Mouse (Mus musculus) heart, adult 2 months (tissue): ENCODE data around the gene Trim63. TPM values are rescaled to one million over a fixed set of nuclear protein-coding genes. Genes with fewer than 3 reads are reported as not detected.
"Not testable (repeated sequence)": the region's sequence is repeated elsewhere in the genome, so short reads cannot be mapped to it uniquely, and the experiment has no call there.

Experiments
- DNase-seq, 2 experiments: peaks; one replicate each; pipeline ENCODE4 v3.0.0; 2021
- H3K27ac ChIP-seq: fragments of 200-600 bp; 2 replicates; pipeline ENCODE4 v1.8.1; 2022
- H3K27me3 ChIP-seq: fragments of 200-500 bp; 2 replicates; pipeline ENCODE4 v1.6.1; 2012; ENCODE audit warnings: mild to moderate bottlenecking, low read length, inconsistent platforms, mixed read lengths; ENCODE audit not compliant: control insufficient read depth, insufficient read depth
- H3K36me3 ChIP-seq: fragments of 200-500 bp; 2 replicates; pipeline ENCODE4 v1.6.1; 2012; ENCODE audit warnings: low read length, inconsistent platforms; ENCODE audit not compliant: control insufficient read depth, insufficient read depth
- H3K4me1 ChIP-seq: fragments of 200-500 bp; 2 replicates; pipeline ENCODE4 v1.6.1; 2011; ENCODE audit warnings: low read length; ENCODE audit not compliant: control insufficient read depth, insufficient read depth
- H3K4me3 ChIP-seq: fragments of 200-600 bp; 2 replicates; pipeline ENCODE4 v1.8.1; 2022
- H3K79me2 ChIP-seq: fragments of 200-500 bp; replicated peaks from 2 replicates; pipeline ENCODE4 v1.6.1; 2012; ENCODE audit warnings: mild to moderate bottlenecking, inconsistent platforms, low read length, moderate library complexity, mixed read lengths; ENCODE audit not compliant: control insufficient read depth, insufficient read depth
- H3K9ac ChIP-seq: fragments of 200-500 bp; 2 replicates; pipeline ENCODE4 v1.6.1; 2012; ENCODE audit warnings: low read depth, mild to moderate bottlenecking, control low read depth, inconsistent platforms, low read length, mixed read lengths
- CTCF ChIP-seq: fragments of 200-600 bp; IDR thresholded peaks from 2 replicates; pipeline ENCODE4 v1.8.1; 2022; ENCODE audit warnings: antibody characterized with exemption, mild to moderate bottlenecking, moderate library complexity
- EP300 ChIP-seq: fragments of 200-500 bp; IDR thresholded peaks from 2 replicates; pipeline ENCODE4 v1.6.1; 2011; ENCODE audit warnings: low read depth, low read length, control low read depth; ENCODE audit not compliant: insufficient read depth
- POLR2A ChIP-seq: fragments of 200-500 bp; IDR thresholded peaks from 2 replicates; pipeline ENCODE4 v1.6.1; 2011; ENCODE audit warnings: mild to moderate bottlenecking, low read depth, low read length, control low read depth; ENCODE audit not compliant: insufficient read depth
- WGBS: fragments of 180-500 bp; shearing (Covaris S2); methylation state at CpG from one replicate; pipeline ENCODE4 v1.1.7; 2018; 5-methylcytosine and 5-hydroxymethylcytosine counted together
- intact Hi-C: fragments of 180-260 bp; cut with DNase I; formaldehyde crosslinking; loops from one replicate; pipeline ENCODE4 v1.15.1; 2025
- polyA plus RNA-seq: library from polyadenylated mRNA; depleted of rRNA; stranded (reverse); fragments of >200 nt; gene quantifications from 2 replicates; pipeline ENCODE4 v1.2.3, GENCODE M21; 2012
- total RNA-seq, 2 experiments: library from RNA; stranded (reverse); gene quantifications; 2 replicates each; pipeline ENCODE4 v1.2.3; 2021

Gene Trim63
- total and polyA plus RNA-seq, 3 experiments: 142 to 210 (median 209) TPM

- peak; percentile 57 for TF ChIP-seq CTCF
- no peak for TF ChIP-seq EP300
- no peak for TF ChIP-seq POLR2A
- Histone ChIP-seq H3K79me2 (no peaks in the 10 kb centered on the region), H3K36me3 (peaks cover 12% of the 10 kb centered on the region), H3K9ac (no peak overlapping the region), H3K4me1 (no peaks in the 10 kb centered on the region; the same call in 1 of the 2 replicates), H3K4me3 (no peak overlapping the region), H3K27me3 (no peaks in the 10 kb centered on the region), H3K27ac (no peak overlapping the region)
- 67% methylated on average over 3 of the region's 3 CpGs for WGBS
- no peak for DNase-seq
- intact Hi-C loops: no loop called here
Measured at GRCm38 (mm10) chr4:134321524-134321923, 6.6 kb downstream of the Trim63 start.

GRCm38 (mm10) chr4:134324655-134325054 is 9.7 kb downstream of the Trim63 start:
- no peak for DNase-seq
- no peaks in the 10 kb centered on the region for H3K27me3 ChIP-seq
- H3K4me3 ChIP-seq: no peak overlapping the region
- intact Hi-C loops: no loop called here
- no peaks in the 10 kb centered on the region for H3K79me2 ChIP-seq
- no peak overlapping the region for H3K27ac ChIP-seq
- H3K9ac ChIP-seq: no peak overlapping the region
- no peaks in the 10 kb centered on the region; the same call in 1 of the 2 replicates for H3K4me1 ChIP-seq
- TF ChIP-seq POLR2A: no peak
- no peak for TF ChIP-seq EP300
- no peak for TF ChIP-seq CTCF
- H3K36me3 ChIP-seq: peaks cover 12% of the 10 kb centered on the region
- WGBS: 18% methylated on average over 5 of the region's 5 CpGs

DNA sequence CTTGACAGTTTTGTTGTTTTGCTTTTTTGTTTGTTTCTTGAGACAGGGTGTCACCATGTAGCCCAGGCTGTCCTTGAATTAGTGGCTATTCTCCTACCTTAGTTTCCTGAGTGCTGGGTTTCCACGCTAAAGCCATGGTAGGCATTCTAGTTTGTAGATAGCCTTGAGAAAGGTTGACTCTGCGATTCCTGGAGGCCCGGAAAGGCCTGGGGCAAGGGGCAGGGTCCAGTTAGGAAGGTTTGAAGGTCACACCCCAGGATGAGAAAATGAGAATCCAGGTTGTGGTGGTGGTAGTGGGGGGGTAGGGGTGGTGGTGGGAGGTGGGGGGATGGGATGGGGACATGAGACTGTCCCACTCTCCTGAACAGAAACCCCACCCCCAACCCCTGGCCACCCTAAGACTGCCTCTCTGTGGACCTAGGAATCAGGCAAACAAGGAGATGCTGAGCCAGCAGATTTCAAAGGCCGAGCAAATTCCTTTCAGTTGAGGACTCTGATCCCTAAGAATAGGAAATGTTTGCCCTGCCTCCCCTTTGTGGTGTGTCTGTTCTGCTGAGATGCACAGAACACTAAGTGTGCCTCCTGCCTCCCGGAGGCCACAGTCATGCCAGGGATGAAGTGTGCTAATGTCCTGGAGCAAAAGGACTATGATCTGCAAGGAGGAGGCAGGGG is 12.1 kb downstream of the Trim63 start:
- H3K27me3 ChIP-seq: no peaks in the 10 kb centered on the region
- no peak overlapping the region for H3K27ac ChIP-seq
- WGBS: 56% methylated on average over 5 of the region's 5 CpGs
- no peak for TF ChIP-seq EP300
- TF ChIP-seq CTCF: no peak
- no peak for TF ChIP-seq POLR2A
- no peak overlapping the region for H3K9ac ChIP-seq
- DNase-seq: no peak
- no peaks in the 10 kb centered on the region for H3K79me2 ChIP-seq
- no peaks in the 10 kb centered on the region; the same call in 1 of the 2 replicates for H3K4me1 ChIP-seq
- H3K36me3 ChIP-seq: peaks cover 12% of the 10 kb centered on the region; the same call in 1 of the 2 replicates
- no peak overlapping the region for H3K4me3 ChIP-seq
- intact Hi-C loops: no loop called here

- no peak overlapping the region for H3K27ac ChIP-seq
- 0 out of 2 replicates have a peak, but pooled peaks have one; percentile 28 for TF ChIP-seq EP300
- TF ChIP-seq CTCF: no peak
- intact Hi-C loops: no loop called here
- 35% methylated on average over 8 of the region's 8 CpGs for WGBS
- H3K4me3 ChIP-seq: no peak overlapping the region
- DNase-seq: no peak
- peaks cover 12% of the 10 kb centered on the region; the same call in 1 of the 2 replicates for H3K36me3 ChIP-seq
- no peaks in the 10 kb centered on the region for H3K79me2 ChIP-seq
- H3K27me3 ChIP-seq: no peaks in the 10 kb centered on the region
- no peak overlapping the region for H3K9ac ChIP-seq
- H3K4me1 ChIP-seq: no peaks in the 10 kb centered on the region; the same call in 1 of the 2 replicates
Measured at GRCm38 (mm10) chr4:134328151-134328550, 13.2 kb downstream of the Trim63 start.

GRCm38 (mm10) chr4:134328832-134329231 is 13.9 kb downstream of the Trim63 start:
- H3K4me3 ChIP-seq: no peak overlapping the region
- no peaks in the 10 kb centered on the region; the same call in 1 of the 2 replicates for H3K4me1 ChIP-seq
- H3K79me2 ChIP-seq: no peaks in the 10 kb centered on the region
- no peak overlapping the region for H3K9ac ChIP-seq
- TF ChIP-seq EP300 (no peak), CTCF (no peak), POLR2A (no peak)
- DNase-seq: no peak
- no peaks in the 10 kb centered on the region for H3K27me3 ChIP-seq
- H3K36me3 ChIP-seq: peaks cover 12% of the 10 kb centered on the region; the same call in 1 of the 2 replicates
- 71% methylated on average over 8 of the region's 8 CpGs for WGBS
- no peak overlapping the region for H3K27ac ChIP-seq
- intact Hi-C loops: no loop called here

- Histone ChIP-seq H3K79me2 (no peaks in the 10 kb centered on the region), H3K4me1 (no peaks in the 10 kb centered on the region), H3K27ac (no peak overlapping the region), H3K27me3 (no peaks in the 10 kb centered on the region), H3K9ac (no peak overlapping the region), H3K36me3 (peaks cover 9% of the 10 kb centered on the region; the same call in 1 of the 2 replicates), H3K4me3 (no peak overlapping the region)
- intact Hi-C loops: no loop called here
- WGBS: 52% methylated on average over 5 of the region's 5 CpGs
- no peak for DNase-seq
- TF ChIP-seq EP300 (no peak; the same call in 1 of the 2 replicates), CTCF (no peak), POLR2A (no peak)
Measured at GRCm38 (mm10) chr4:134330281-134330680, 15.4 kb downstream of the Trim63 start.

DNA sequence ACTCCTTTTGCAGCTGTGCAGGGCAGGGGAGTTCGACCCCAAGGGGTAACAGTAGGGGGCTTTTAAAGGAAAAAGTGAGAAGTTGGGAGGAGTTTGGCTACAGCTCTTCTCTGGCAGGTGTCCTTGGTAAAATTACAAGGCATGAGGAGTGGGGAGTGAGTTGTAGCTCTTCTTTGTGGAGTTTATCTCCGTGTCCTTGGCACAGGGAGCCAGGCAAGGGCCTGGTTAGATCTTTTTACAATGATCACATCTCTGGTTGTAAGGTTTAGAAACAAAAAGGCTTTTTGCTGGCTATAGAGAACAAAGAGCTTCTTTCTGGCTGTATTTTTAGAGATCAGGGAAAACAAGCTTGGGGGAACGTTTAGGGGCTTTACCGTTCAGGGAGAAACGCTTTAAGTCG is 26.3 kb downstream of the Trim63 start:
- intact Hi-C loops, H3K79me2 ChIP-seq, DNase-seq, H3K27ac ChIP-seq, H3K9ac ChIP-seq, H3K4me3 ChIP-seq, H3K4me1 ChIP-seq, H3K36me3 ChIP-seq: not testable (repeated sequence)
- peaks cover 12% of the 10 kb centered on the region for H3K27me3 ChIP-seq
- WGBS: 74% methylated on average over 6 of the region's 6 CpGs
